In genomic region chr1:62053167-62053638, GRCm38 (mm10) we compare ENCODE assay signal across 14 mouse cellular contexts.
DNase-seq lines count a peak whose midpoint lies in the region; ATAC-seq and TF ChIP-seq lines count a peak whose summit lies in the region.
"Had no signal": no experiment of that assay in that cellular context is flagged by ENCODE, and none has a peak within 500 bp of the region (broad histone marks: within the 10 kb centered on the region; RNA-seq: fewer than 3 reads in every experiment).

No protein-coding gene starts in this region.

- no peak for TF ChIP-seq CTCF in liver, adult 2 months (IDR thresholded peaks at IDR 0.05; ENCODE audit: low read depth, low read length)

- H3K4me3 ChIP-seq in liver, adult 2 months (ENCODE audit: insufficient read depth, low read depth, low read length), result no peak overlapping the region
- no peak overlapping the region for H3K4me3 ChIP-seq in hindbrain, embryonic 10.5 days
- H3K4me3 ChIP-seq in neural tube, embryonic 15.5 days (replicated peaks), result no peak overlapping the region

- H3K79me2 ChIP-seq in liver, adult 2 months (ENCODE audit: control insufficient read depth, insufficient read depth, low read length), result no peaks in the 10 kb centered on the region

- TF ChIP-seq POLR2A in liver, adult 2 months (IDR thresholded peaks at IDR 0.05; ENCODE audit: extremely low read depth, insufficient read depth, low read length), result no peak

- peaks cover 9% of the 10 kb centered on the region for H3K4me1 ChIP-seq in liver, adult 2 months (ENCODE audit: control insufficient read depth, insufficient read depth, low read length)
- peaks cover 18% of the 10 kb centered on the region for H3K4me1 ChIP-seq in hindbrain, embryonic 10.5 days (replicated peaks)
- peaks cover 6% of the 10 kb centered on the region; the same call in 1 of the 2 replicates for H3K4me1 ChIP-seq in neural tube, embryonic 15.5 days

- no peaks in the 10 kb centered on the region for H3K36me3 ChIP-seq in liver, adult 2 months (ENCODE audit: control insufficient read depth, insufficient read depth, low read length)
- H3K36me3 ChIP-seq in hindbrain, embryonic 10.5 days, result no peaks in the 10 kb centered on the region
- no peaks in the 10 kb centered on the region for H3K36me3 ChIP-seq in neural tube, embryonic 15.5 days

- WGBS in liver, adult 2 months, result 65% methylated on average over 7 of the region's 7 CpGs
- 50% methylated on average over 7 of the region's 7 CpGs for WGBS in hindbrain, embryonic 10.5 days
- 35% methylated on average over 7 of the region's 7 CpGs for WGBS in neural tube, embryonic 15.5 days

- no peak overlapping the region for H3K27ac ChIP-seq in liver, adult 2 months (replicated peaks; ENCODE audit: insufficient read depth, low read depth, low read length)
- H3K27ac ChIP-seq in hindbrain, embryonic 10.5 days, result 0 out of 2 replicates have a peak overlapping the region, but pooled peaks have one; percentile 16
- 0 out of 2 replicates have a peak overlapping the region, but pooled peaks have one; percentile 2 for H3K27ac ChIP-seq in neural tube, embryonic 15.5 days (replicated peaks)
- H3K27ac ChIP-seq: liver, embryonic 14.5 days had no signal

- peak; percentile 78 for DNase-seq in liver, adult 2 months (ENCODE audit: extremely low read depth, low read depth, low spot score)
- no peak for DNase-seq in liver
- DNase-seq in cerebellum, postnatal 36 days, result peak; percentile 16 to 31
- no peak for DNase-seq in hindbrain, embryonic 10.5 days (ENCODE audit: low spot score)
- no peak for DNase-seq in thymus, adult 18-20 months
- DNase-seq in c-Kit-positive CD71-positive TER-119-positive erythroid progenitor cells, embryonic 14.5 days (ENCODE audit: low spot score), result no peak
- DNase-seq: adrenal gland, adult 8-10 months; heart, postnatal 14 days; layer of hippocampus, adult 9-11 months; thymus, postnatal 25 days had no signal

- H3K27me3 ChIP-seq in liver, adult 2 months (ENCODE audit: control insufficient read depth, insufficient read depth, low read length), result no peaks in the 10 kb centered on the region
- no peaks in the 10 kb centered on the region for H3K27me3 ChIP-seq in hindbrain, embryonic 10.5 days (ENCODE audit: insufficient read depth, poor library complexity, severe bottlenecking)
- H3K27me3 ChIP-seq in neural tube, embryonic 15.5 days (replicated peaks), result no peaks in the 10 kb centered on the region
- H3K27me3 ChIP-seq: Patski had no signal

- H3K9me3 ChIP-seq in hindbrain, embryonic 10.5 days, result no peaks in the 10 kb centered on the region
- no peaks in the 10 kb centered on the region for H3K9me3 ChIP-seq in neural tube, embryonic 15.5 days (replicated peaks)

- H3K9ac ChIP-seq in liver, adult 2 months (ENCODE audit: low read depth, low read length), result no peak overlapping the region
- H3K9ac ChIP-seq in neural tube, embryonic 15.5 days (replicated peaks), result no peak overlapping the region
- H3K9ac ChIP-seq: liver, embryonic 14.5 days had no signal

- peak overlapping the region; percentile 19 for H3K4me2 ChIP-seq in neural tube, embryonic 15.5 days

- no peak for ATAC-seq in neural tube, embryonic 15.5 days (ENCODE audit: low FRiP score)
- no peak for ATAC-seq in monocyte, adult 5-6 weeks (replicated peaks; ENCODE audit: insufficient number of reproducible peaks, low FRiP score, low TSS enrichment, poor library complexity, severe bottlenecking)
- ATAC-seq: Patski had no signal

Comparison
In these comparisons a context has a peak if more than half of its experiments do, and no peak if none do; other contexts are left out.
1. DNase-seq: peak in liver, adult 2 months (single experiment) and cerebellum, postnatal 36 days (2 of 2); none in liver (single experiment), hindbrain, embryonic 10.5 days (single experiment), thymus, adult 18-20 months (0 of 2) and c-Kit-positive CD71-positive TER-119-positive erythroid progenitor cells, embryonic 14.5 days (single experiment).